Mouse (Mus musculus): ENCODE measurements around the gene Gm17535. TPM values are rescaled to one million over a fixed set of nuclear protein-coding genes. Genes with fewer than 3 reads are reported as not detected.
A peak's percentile ranks its signal among the peaks of the same experiment; 100 is the strongest.
"Not testable (repeated sequence)": the region's sequence is repeated elsewhere in the genome, so short reads cannot be mapped to it uniquely, and the experiment has no call there.

Gene Gm17535
- not detected in 2 replicates for polyA plus RNA-seq (2016; fragmentation: Nextera tagmentation; extraction: Ambion mirVana)

DNA sequence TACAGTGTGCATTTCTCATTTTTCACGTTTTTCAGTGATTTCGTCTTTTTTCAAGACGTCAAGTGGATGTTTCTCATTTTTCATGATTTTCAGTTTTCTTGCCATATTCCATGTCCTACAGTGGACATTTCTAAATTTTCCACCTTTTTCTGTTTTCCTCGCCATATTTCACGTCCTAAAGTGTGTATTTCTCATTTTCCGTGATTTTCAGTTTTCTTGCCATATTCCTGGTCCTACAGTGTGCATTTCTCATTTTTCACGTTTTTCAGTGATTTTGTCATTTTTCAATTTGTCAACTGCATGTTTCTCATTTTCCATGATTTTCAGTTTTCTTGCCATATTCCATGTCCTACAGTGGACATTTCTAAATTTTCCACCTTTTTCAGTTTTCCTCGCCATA lies at the start of gene Gm17535:
Gm17535 (plus strand) TSS at position 301 of the 400 bp plus-strand sequence.
- 28% methylated on average over 1 of the region's 8 CpGs for WGBS
- not testable (repeated sequence) for H3K4me1 ChIP-seq (replicated peaks)

DNA sequence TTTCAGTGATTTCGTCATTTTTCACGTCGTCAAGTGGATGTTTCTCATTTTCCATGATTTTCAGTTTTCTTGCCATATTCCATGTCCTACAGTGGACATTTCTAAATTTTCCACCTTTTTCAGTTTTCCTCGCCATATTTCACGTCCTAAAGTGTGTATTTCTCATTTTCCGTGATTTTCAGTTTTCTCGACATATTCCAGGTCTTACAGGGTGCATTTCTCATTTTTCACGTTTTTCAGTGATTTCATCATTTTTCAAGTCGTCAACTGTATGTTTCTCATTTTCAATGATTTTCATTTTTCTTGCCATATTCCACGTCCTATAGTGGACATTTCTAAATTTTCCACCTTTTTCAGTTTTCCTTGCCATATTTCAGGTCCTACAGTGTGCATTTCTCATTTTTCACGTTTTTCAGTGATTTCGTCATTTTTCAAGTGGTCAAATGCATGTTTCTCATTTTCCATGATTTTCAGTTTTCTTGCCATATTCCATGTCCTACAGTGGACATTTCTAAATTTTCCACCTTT lies 33.9 kb upstream of the Gm17535 start, which contains the start of gene Gm10722:
Gm10722 (plus strand) TSS at position 478 of the 528 bp plus-strand sequence.
- DNase-seq (ENCODE audit: low spot score) = peak; percentile 37
- not testable (repeated sequence) for H3K4me1 ChIP-seq (replicated peaks); H3K27me3 ChIP-seq (ENCODE audit: insufficient read depth, poor library complexity, severe bottlenecking); H3K27ac ChIP-seq; H3K36me3 ChIP-seq; H3K9me3 ChIP-seq; H3K4me3 ChIP-seq
- 74% methylated on average over 12 of the region's 12 CpGs for WGBS

More for the DNA sequence above, at the start of gene Gm17535:
- H3K4me3 ChIP-seq; H3K36me3 ChIP-seq; H3K9me3 ChIP-seq; DNase-seq (ENCODE audit: low spot score); H3K27ac ChIP-seq; H3K27me3 ChIP-seq (ENCODE audit: insufficient read depth, poor library complexity, severe bottlenecking): not testable (repeated sequence)

DNA sequence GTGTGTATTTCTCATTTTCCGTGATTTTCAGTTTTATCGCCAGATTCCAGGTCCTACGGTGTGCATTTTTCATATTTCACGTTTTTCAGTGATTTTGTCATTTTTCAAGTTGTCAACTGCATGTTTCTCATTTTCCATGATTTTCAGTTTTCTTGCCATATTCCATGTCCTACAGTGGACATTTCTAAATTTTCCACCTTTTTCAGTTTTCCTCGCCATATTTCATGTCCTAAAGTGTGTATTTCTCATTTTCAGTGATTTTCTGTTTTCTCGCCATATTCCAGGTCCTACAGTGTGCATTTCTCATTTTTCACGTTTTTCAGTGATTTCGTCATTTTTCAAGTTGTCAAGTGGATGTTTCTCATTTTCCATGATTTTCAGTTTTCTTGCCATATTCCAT lies 33.4 kb upstream of the Gm17535 start:
- not testable (repeated sequence) for H3K9me3 ChIP-seq; H3K4me3 ChIP-seq; H3K4me1 ChIP-seq (replicated peaks); H3K27ac ChIP-seq; H3K36me3 ChIP-seq; DNase-seq (ENCODE audit: low spot score); H3K27me3 ChIP-seq (ENCODE audit: insufficient read depth, poor library complexity, severe bottlenecking)
- WGBS = 66% methylated on average over 8 of the region's 8 CpGs

DNA sequence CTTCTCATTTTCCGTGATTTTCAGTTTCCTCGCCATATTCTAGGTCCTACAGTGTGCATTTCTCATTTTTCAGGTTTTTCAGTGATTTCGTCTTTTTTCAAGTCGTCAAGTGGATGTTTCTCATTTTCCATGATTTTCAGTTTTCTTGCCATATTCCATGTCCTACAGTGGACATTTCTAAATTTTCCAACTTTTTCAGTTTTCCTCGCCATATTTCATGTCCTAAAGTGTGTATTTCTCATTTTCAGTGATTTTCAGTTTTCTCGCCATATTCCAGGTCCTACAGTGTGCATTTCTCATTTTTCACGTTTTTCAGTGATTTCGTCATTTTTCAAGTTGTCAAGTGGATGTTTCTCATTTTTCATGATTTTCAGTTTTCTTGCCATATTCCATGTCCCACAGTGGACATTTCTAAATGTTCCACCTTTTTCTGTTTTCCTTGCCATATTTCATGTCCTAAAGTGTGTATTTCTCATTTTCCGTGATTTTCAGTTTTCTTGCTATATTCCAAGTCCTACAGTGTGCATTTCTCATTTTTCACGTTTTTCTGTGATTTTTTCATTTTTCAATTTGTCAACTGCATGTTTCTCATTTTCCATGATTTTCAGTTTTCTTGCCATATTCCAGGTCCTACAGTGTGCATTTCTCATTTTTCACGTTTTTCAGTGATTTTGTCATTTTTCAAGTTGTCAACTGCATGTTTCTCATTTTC lies 32.3 kb upstream of the Gm17535 start:
- not testable (repeated sequence) for H3K27ac ChIP-seq; H3K4me1 ChIP-seq (replicated peaks); H3K36me3 ChIP-seq; H3K27me3 ChIP-seq (ENCODE audit: insufficient read depth, poor library complexity, severe bottlenecking); H3K4me3 ChIP-seq; H3K9me3 ChIP-seq
- 69% methylated on average over 9 of the region's 11 CpGs for WGBS
- peak; percentile 70 for DNase-seq (ENCODE audit: low spot score)

DNA sequence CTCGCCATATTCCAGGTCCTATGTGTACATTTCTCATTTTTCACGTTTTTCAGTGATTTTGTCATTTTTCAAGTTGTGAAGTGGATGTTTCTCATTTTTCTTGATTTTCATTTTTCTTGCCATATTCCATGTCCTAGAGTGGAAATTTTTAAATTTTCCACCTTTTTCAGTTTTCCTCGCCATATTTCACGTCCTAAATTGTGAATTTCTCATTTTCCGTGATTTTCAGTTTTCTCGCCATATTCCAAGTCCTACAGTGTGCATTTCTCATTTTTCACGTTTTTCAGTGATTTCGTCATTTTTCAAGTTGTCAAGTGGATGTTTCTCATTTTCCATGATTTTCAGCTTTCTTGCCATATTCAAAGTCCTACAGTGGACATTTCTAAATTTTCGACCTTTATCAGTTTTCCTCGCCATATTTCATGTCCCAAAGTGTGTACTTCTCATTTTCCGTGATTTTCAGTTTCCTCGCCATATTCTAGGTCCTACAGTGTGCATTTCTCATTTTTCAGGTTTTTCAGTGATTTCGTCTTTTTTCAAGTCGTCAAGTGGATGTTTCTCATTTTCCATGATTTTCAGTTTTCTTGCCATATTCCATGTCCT lies 31.5 kb upstream of the Gm17535 start, which contains the start of gene Gm11168:
Gm11168 (plus strand) TSS at position 553 of the 603 bp plus-strand sequence.
- DNase-seq (ENCODE audit: low spot score); H3K27ac ChIP-seq; H3K4me1 ChIP-seq (replicated peaks); H3K36me3 ChIP-seq; H3K9me3 ChIP-seq; H3K27me3 ChIP-seq (ENCODE audit: insufficient read depth, poor library complexity, severe bottlenecking); H3K4me3 ChIP-seq: not testable (repeated sequence)
- WGBS = 71% methylated on average over 6 of the region's 14 CpGs

DNA sequence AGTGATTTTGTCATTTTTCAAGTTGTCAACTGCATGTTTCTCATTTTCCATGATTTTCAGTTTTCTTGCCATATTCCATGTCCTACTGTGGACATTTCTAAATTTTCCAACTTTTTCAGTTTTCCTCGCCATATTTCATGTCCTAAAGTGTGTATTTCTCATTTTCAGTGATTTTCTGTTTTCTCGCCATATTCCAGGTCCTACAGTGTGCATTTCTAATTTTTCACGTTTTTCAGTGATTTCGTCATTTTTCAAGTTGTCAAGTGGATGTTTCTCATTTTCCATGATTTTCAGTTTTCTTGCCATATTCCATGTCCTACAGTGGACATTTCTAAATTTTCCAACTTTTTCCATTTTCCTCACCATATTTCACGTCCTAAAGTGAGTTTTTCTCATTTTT lies 28.2 kb upstream of the Gm17535 start:
- DNase-seq (ENCODE audit: low spot score); H3K36me3 ChIP-seq; H3K4me3 ChIP-seq; H3K4me1 ChIP-seq (replicated peaks); H3K27ac ChIP-seq; H3K27me3 ChIP-seq (ENCODE audit: insufficient read depth, poor library complexity, severe bottlenecking): not testable (repeated sequence)
- 83% methylated on average over 1 of the region's 5 CpGs for WGBS
- H3K9me3 ChIP-seq = peaks cover 11% of the 10 kb centered on the region

DNA sequence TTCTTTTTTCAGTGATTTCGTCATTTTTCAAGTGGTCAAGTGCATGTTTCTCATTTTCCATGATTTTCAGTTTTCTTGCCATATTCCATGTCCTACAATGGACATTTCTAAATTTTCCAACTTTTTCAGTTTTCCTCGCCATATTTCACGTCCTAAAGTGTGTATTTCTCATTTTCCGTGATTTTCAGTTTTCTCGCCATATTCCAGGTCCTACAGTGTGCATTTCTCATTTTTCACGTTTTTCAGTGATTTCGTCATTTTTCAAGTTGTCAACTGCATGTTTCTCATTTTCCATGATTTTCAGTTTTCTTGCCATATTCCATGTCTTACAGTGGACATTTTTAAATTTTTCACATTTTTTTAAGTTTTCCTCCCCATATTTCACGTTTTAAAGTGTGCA lies 27.8 kb upstream of the Gm17535 start:
- H3K4me3 ChIP-seq; H3K36me3 ChIP-seq; H3K27me3 ChIP-seq (ENCODE audit: insufficient read depth, poor library complexity, severe bottlenecking); DNase-seq (ENCODE audit: low spot score); H3K4me1 ChIP-seq (replicated peaks); H3K27ac ChIP-seq: not testable (repeated sequence)
- peaks cover 11% of the 10 kb centered on the region for H3K9me3 ChIP-seq
- WGBS = 71% methylated on average over 8 of the region's 8 CpGs

DNA sequence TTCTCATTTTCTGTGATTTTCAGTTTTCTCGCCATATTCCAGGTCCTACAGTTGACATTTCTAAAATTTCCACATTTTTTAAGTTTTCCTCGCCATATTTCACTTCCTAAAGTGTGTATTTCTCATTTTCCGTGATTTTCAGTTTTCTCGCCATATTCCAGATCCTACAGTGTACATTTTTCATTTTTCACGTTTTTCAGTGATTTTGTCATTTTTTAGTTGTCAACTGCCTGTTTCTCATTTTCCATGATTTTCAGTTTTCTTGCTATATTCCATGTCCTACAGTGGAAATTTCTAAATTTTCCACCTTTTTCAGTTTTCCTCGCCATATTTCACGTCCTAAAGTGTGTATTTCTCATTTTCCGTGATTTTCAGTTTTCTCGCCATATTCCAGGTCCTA lies 27.1 kb upstream of the Gm17535 start:
- not testable (repeated sequence) for H3K36me3 ChIP-seq; H3K9me3 ChIP-seq; H3K27ac ChIP-seq; H3K4me1 ChIP-seq (replicated peaks); H3K27me3 ChIP-seq (ENCODE audit: insufficient read depth, poor library complexity, severe bottlenecking); H3K4me3 ChIP-seq
- WGBS = 78% methylated on average over 8 of the region's 9 CpGs
- peak; percentile 18 for DNase-seq (ENCODE audit: low spot score)

DNA sequence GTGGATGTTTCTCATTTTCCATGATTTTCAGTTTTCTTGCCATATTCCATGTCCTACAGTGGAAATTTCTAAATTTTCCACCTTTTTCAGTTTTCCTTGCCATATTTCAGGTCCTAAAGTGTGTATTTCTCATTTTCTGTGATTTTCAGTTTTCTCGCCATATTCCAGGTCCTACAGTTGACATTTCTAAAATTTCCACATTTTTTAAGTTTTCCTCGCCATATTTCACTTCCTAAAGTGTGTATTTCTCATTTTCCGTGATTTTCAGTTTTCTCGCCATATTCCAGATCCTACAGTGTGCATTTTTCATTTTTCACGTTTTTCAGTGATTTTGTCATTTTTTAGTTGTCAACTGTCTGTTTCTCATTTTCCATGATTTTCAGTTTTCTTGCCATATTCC lies 25.1 kb upstream of the Gm17535 start:
- not testable (repeated sequence) for H3K9me3 ChIP-seq; H3K27me3 ChIP-seq (ENCODE audit: insufficient read depth, poor library complexity, severe bottlenecking); H3K4me1 ChIP-seq (replicated peaks); H3K36me3 ChIP-seq; DNase-seq (ENCODE audit: low spot score); H3K27ac ChIP-seq; H3K4me3 ChIP-seq
- no CpG with 5 or more reads among the region's 5 CpGs for WGBS

DNA sequence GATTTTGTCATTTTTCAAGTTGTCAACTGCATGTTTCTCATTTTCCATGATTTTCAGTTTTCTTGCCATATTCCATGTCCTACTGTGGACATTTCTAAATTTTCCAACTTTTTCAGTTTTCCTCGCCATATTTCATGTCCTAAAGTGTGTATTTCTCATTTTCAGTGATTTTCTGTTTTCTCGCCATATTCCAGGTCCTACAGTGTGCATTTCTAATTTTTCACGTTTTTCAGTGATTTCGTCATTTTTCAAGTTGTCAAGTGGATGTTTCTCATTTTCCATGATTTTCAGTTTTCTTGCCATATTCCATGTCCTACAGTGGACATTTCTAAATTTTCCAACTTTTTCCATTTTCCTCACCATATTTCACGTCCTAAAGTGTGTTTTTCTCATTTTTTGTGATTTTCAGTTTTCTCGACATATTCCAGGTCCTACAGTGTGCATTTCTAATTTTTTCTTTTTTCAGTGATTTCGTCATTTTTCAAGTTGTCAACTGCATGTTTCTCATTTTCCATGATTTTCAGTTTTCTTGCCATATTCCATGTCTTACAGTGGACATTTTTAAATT lies 22.3 kb upstream of the Gm17535 start:
- DNase-seq (ENCODE audit: low spot score); H3K27ac ChIP-seq: not testable (repeated sequence)
- 81% methylated on average over 3 of the region's 7 CpGs for WGBS

DNA sequence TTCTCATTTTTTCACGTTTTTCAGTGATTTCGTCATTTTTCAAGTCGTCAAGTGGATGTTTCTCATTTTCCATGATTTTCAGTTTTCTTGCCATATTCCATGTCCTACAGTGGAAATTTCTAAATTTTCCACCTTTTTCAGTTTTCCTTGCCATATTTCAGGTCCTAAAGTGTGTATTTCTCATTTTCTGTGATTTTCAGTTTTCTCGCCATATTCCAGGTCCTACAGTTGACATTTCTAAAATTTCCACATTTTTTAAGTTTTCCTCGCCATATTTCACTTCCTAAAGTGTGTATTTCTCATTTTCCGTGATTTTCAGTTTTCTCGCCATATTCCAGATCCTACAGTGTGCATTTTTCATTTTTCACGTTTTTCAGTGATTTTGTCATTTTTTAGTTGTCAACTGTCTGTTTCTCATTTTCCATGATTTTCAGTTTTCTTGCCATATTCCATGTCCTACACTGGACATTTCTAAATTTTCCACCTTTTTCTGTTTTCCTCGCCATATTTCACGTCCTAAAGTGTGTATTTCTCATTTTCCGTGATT lies 21.6 kb upstream of the Gm17535 start, which contains the start of gene Gm10721:
Gm10721 (plus strand) TSS at position 408 of the 547 bp plus-strand sequence.
- not testable (repeated sequence) for H3K9me3 ChIP-seq

More for the DNA sequence above, 22.3 kb upstream of the Gm17535 start:
- H3K4me3 ChIP-seq; H3K4me1 ChIP-seq (replicated peaks); H3K9me3 ChIP-seq; H3K27me3 ChIP-seq (ENCODE audit: insufficient read depth, poor library complexity, severe bottlenecking); H3K36me3 ChIP-seq: not testable (repeated sequence)

DNA sequence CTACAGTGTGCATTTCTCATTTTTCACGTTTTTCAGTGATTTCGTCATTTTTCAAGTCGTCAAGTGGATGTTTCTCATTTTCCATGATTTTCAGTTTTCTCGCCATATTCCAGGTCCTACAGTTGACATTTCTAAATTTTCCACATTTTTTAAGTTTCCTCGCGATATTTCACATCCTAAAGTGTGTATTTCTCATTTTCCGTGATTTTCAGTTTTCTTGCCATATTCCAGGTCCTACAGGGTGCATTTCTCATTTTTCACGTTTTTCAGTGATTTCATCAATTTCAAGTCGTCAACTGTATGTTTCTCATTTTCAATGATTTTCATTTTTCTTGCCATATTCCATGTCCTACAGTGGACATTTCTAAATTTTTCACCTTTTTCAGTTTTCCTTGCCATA lies 19.0 kb upstream of the Gm17535 start, which contains the start of gene Gm10720:
Gm10720 (plus strand) TSS at position 301 of the 400 bp plus-strand sequence.
- not testable (repeated sequence) for H3K27ac ChIP-seq, H3K9me3 ChIP-seq

More for the DNA sequence above, 21.6 kb upstream of the Gm17535 start, which contains the start of gene Gm10721:
- H3K36me3 ChIP-seq; DNase-seq (ENCODE audit: low spot score); H3K27me3 ChIP-seq (ENCODE audit: insufficient read depth, poor library complexity, severe bottlenecking); H3K4me1 ChIP-seq (replicated peaks); H3K4me3 ChIP-seq; H3K27ac ChIP-seq: not testable (repeated sequence)
- WGBS = no CpG with 5 or more reads among the region's 11 CpGs

DNA sequence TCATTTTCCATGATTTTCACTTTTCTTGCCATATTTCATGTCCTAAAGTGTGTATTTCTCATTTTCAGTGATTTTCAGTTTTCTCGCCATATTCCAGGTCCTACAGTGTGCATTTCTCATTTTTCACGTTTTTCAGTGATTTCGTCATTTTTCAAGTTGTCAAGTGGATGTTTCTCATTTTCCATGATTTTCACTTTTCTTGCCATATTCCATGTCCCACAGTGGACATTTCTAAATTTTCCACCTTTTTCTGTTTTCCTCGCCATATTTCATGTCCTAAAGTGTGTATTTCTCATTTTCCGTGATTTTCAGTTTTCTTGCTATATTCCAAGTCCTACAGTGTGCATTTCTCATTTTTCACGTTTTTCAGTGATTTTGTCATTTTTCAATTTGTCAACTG lies 18.5 kb upstream of the Gm17535 start:
- H3K36me3 ChIP-seq; DNase-seq (ENCODE audit: low spot score); H3K27ac ChIP-seq; H3K4me1 ChIP-seq (replicated peaks); H3K4me3 ChIP-seq; H3K27me3 ChIP-seq (ENCODE audit: insufficient read depth, poor library complexity, severe bottlenecking); H3K9me3 ChIP-seq: not testable (repeated sequence)
- 76% methylated on average over 6 of the region's 6 CpGs for WGBS

More for the DNA sequence above, 19.0 kb upstream of the Gm17535 start, which contains the start of gene Gm10720:
- not testable (repeated sequence) for H3K36me3 ChIP-seq; H3K4me3 ChIP-seq; DNase-seq (ENCODE audit: low spot score); H3K27me3 ChIP-seq (ENCODE audit: insufficient read depth, poor library complexity, severe bottlenecking); H3K4me1 ChIP-seq (replicated peaks)
- 64% methylated on average over 5 of the region's 9 CpGs for WGBS

Measured in hindbrain, embryonic 10.5 days (tissue).